In genomic region chr10:23894601-23895349, GRCm38 (mm10) we compare ENCODE assay signal across 8 mouse cellular contexts. TPM values are rescaled to one million over a fixed set of nuclear protein-coding genes. Genes with fewer than 3 reads are reported as not detected.
DNase-seq lines count a peak whose midpoint lies in the region; ATAC-seq and TF ChIP-seq lines count a peak whose summit lies in the region.

Gene Vnn1, plus strand, starts transcription at chr10:23894688.

- no peak for DNase-seq in heart, adult 11 months
- DNase-seq in embryonic facial prominence, embryonic 10.5 days (ENCODE audit: low spot score), result peak; percentile 14
- no peak for DNase-seq in liver, postnatal 0 days
- DNase-seq in stomach, postnatal 0 days (ENCODE audit: low spot score), result peak; percentile 16
- no peak for DNase-seq in spleen, adult 18-20 months
- DNase-seq in thymus, postnatal 36 days, result no peak

- H3K36me3 ChIP-seq in heart, embryonic 11.5 days (ENCODE audit: control insufficient read depth, insufficient read depth, low read length), result no peaks in the 10 kb centered on the region
- H3K36me3 ChIP-seq in embryonic facial prominence, embryonic 10.5 days (replicated peaks), result no peaks in the 10 kb centered on the region
- no peaks in the 10 kb centered on the region for H3K36me3 ChIP-seq in intestine, embryonic 16.5 days (ENCODE audit: control insufficient read depth, insufficient read depth, low read length)
- H3K36me3 ChIP-seq in liver, postnatal 0 days (replicated peaks; ENCODE audit: insufficient read depth, low read length), result no peaks in the 10 kb centered on the region
- H3K36me3 ChIP-seq in stomach, postnatal 0 days (ENCODE audit: control insufficient read depth, insufficient read depth, low read length), result no peaks in the 10 kb centered on the region

- peak within 1 kb of the TSS; percentile 49 for H3K4me3 ChIP-seq in heart, embryonic 11.5 days (ENCODE audit: low read depth, low read length)
- peak within 1 kb of the TSS; percentile 45 for H3K4me3 ChIP-seq in embryonic facial prominence, embryonic 10.5 days
- peak within 1 kb of the TSS; percentile 39 for H3K4me3 ChIP-seq in intestine, embryonic 16.5 days (ENCODE audit: low read length)
- H3K4me3 ChIP-seq in liver, postnatal 0 days (ENCODE audit: low read depth, low read length), result 0 out of 2 replicates have a peak within 1 kb of the TSS, but pooled peaks have one; percentile 4
- H3K4me3 ChIP-seq in stomach, postnatal 0 days (ENCODE audit: low read depth, low read length), result peak within 1 kb of the TSS; percentile 28

- no peak for ATAC-seq in heart, embryonic 11.5 days (replicated peaks; ENCODE audit: insufficient number of reproducible peaks, low FRiP score, low TSS enrichment)
- peak; percentile 72 for ATAC-seq in intestine, embryonic 16.5 days
- no peak for ATAC-seq in liver, postnatal 0 days
- 0 out of 2 replicates have a peak, but pooled peaks have one; percentile 49 for ATAC-seq in stomach, postnatal 0 days (ENCODE audit: low FRiP score, low TSS enrichment)

- no peak for TF ChIP-seq EP300 in liver, postnatal 0 days (IDR thresholded peaks at IDR 0.05; ENCODE audit: low read depth)
- no peak for TF ChIP-seq EP300 in stomach, postnatal 0 days (optimal IDR thresholded peaks at IDR 0.05)

- H3K4me2 ChIP-seq in heart, embryonic 11.5 days, result peak within 1 kb of the TSS; percentile 79
- H3K4me2 ChIP-seq in intestine, embryonic 16.5 days (ENCODE audit: low read depth, low read length), result peak within 1 kb of the TSS; percentile 61
- peak within 1 kb of the TSS; percentile 55 for H3K4me2 ChIP-seq in liver, postnatal 0 days (ENCODE audit: low read depth, low read length)
- peak within 1 kb of the TSS; percentile 61 for H3K4me2 ChIP-seq in stomach, postnatal 0 days (replicated peaks; ENCODE audit: low read depth)

- peak within 1 kb of the TSS; percentile 72 for H3K9ac ChIP-seq in heart, embryonic 11.5 days (ENCODE audit: low read depth, low read length)
- peak within 1 kb of the TSS; percentile 49 for H3K9ac ChIP-seq in intestine, embryonic 16.5 days (ENCODE audit: low read depth, low read length)
- H3K9ac ChIP-seq in liver, postnatal 0 days (replicated peaks), result 0 out of 2 replicates have a peak within 1 kb of the TSS, but pooled peaks have one; percentile 32
- H3K9ac ChIP-seq in stomach, postnatal 0 days (ENCODE audit: low read length), result peak within 1 kb of the TSS; percentile 14

- H3K27ac ChIP-seq in heart, embryonic 11.5 days (ENCODE audit: low read depth, low read length), result no peak within 1 kb of the TSS
- no peak within 1 kb of the TSS for H3K27ac ChIP-seq in embryonic facial prominence, embryonic 10.5 days (replicated peaks)
- no peak within 1 kb of the TSS for H3K27ac ChIP-seq in intestine, embryonic 16.5 days (ENCODE audit: low read length)
- H3K27ac ChIP-seq in liver, postnatal 0 days (ENCODE audit: low read depth), result no peak within 1 kb of the TSS
- no peak within 1 kb of the TSS for H3K27ac ChIP-seq in stomach, postnatal 0 days (replicated peaks)

- H3K4me1 ChIP-seq in heart, embryonic 11.5 days (ENCODE audit: control insufficient read depth, insufficient read depth, low read length), result no peaks in the 10 kb centered on the region; the same call in 1 of the 2 replicates
- H3K4me1 ChIP-seq in embryonic facial prominence, embryonic 10.5 days, result peaks cover 11% of the 10 kb centered on the region
- 0 out of 2 replicates have a peak, but pooled peaks cover 2% of the 10 kb centered on the region for H3K4me1 ChIP-seq in intestine, embryonic 16.5 days (ENCODE audit: control insufficient read depth, insufficient read depth, low read length)
- no peaks in the 10 kb centered on the region; the same call in 1 of the 2 replicates for H3K4me1 ChIP-seq in liver, postnatal 0 days (ENCODE audit: insufficient read depth)
- no peaks in the 10 kb centered on the region for H3K4me1 ChIP-seq in stomach, postnatal 0 days (replicated peaks; ENCODE audit: control insufficient read depth, insufficient read depth)

- H3K9me3 ChIP-seq in heart, embryonic 11.5 days (replicated peaks; ENCODE audit: control insufficient read depth, low read length), result no peaks in the 10 kb centered on the region
- no peaks in the 10 kb centered on the region for H3K9me3 ChIP-seq in embryonic facial prominence, embryonic 10.5 days
- no peaks in the 10 kb centered on the region for H3K9me3 ChIP-seq in intestine, embryonic 16.5 days (ENCODE audit: control insufficient read depth, low read length)
- H3K9me3 ChIP-seq in liver, postnatal 0 days (ENCODE audit: low read length), result no peaks in the 10 kb centered on the region
- no peaks in the 10 kb centered on the region for H3K9me3 ChIP-seq in stomach, postnatal 0 days (ENCODE audit: control insufficient read depth, low read length)

- TF ChIP-seq CTCF in liver, postnatal 0 days (IDR thresholded peaks at IDR 0.05; ENCODE audit: low read depth), result no peak
- no peak for TF ChIP-seq CTCF in stomach, postnatal 0 days (IDR thresholded peaks at IDR 0.05; ENCODE audit: low read depth)

- 18% methylated on average over 21 of the region's 21 CpGs for WGBS in heart, embryonic 11.5 days (ENCODE audit: insufficient replicate concordance)
- WGBS in embryonic facial prominence, embryonic 10.5 days, result 34% methylated on average over 21 of the region's 21 CpGs
- 19% methylated on average over 21 of the region's 21 CpGs for WGBS in intestine, embryonic 16.5 days
- 30% methylated on average over 21 of the region's 21 CpGs for WGBS in liver, postnatal 0 days (ENCODE audit: insufficient replicate concordance)
- 12% methylated on average over 21 of the region's 21 CpGs for WGBS in stomach, postnatal 0 days

- H3K27me3 ChIP-seq in heart, embryonic 11.5 days (ENCODE audit: control insufficient read depth, insufficient read depth, low read length), result no peaks in the 10 kb centered on the region
- no peaks in the 10 kb centered on the region for H3K27me3 ChIP-seq in embryonic facial prominence, embryonic 10.5 days (replicated peaks; ENCODE audit: low read depth, poor library complexity, severe bottlenecking)
- H3K27me3 ChIP-seq in intestine, embryonic 16.5 days (replicated peaks; ENCODE audit: control insufficient read depth, insufficient read depth, low read length), result no peaks in the 10 kb centered on the region
- H3K27me3 ChIP-seq in liver, postnatal 0 days (ENCODE audit: insufficient read depth, low read length), result no peaks in the 10 kb centered on the region
- H3K27me3 ChIP-seq in stomach, postnatal 0 days (ENCODE audit: control insufficient read depth, insufficient read depth, low read length), result no peaks in the 10 kb centered on the region

RNA-seq across cellular contexts. Expression of gene Vnn1, which starts in this region (rescaled TPM):
- polyA plus RNA-seq in heart, embryonic 11.5 days (2014; fragmentation: Nextera tagmentation; extraction: Ambion mirVana), result 7.0 and 7.3 TPM in 2 replicates
- polyA plus RNA-seq in embryonic facial prominence, embryonic 10.5 days (2016; fragmentation: Nextera tagmentation; extraction: Ambion mirVana), result 1.9 and 2.1 TPM in 2 replicates
- 2.6 and 2.7 TPM in 2 replicates for polyA plus RNA-seq in intestine, embryonic 16.5 days (2015; fragmentation: Nextera tagmentation; extraction: Ambion mirVana)
- polyA plus RNA-seq in liver, postnatal 0 days (2015; fragmentation: Nextera tagmentation; extraction: Ambion mirVana), result 13.9 and 20.5 TPM in 2 replicates
- polyA plus RNA-seq in stomach, postnatal 0 days (2015; fragmentation: Nextera tagmentation; extraction: Ambion mirVana), result 2.3 and 3.0 TPM in 2 replicates

Comparison
In these comparisons a context has a peak if more than half of its experiments do, and no peak if none do; other contexts are left out.
1. ATAC-seq: peak in intestine, embryonic 16.5 days (single experiment) and stomach, postnatal 0 days (single experiment); none in heart, embryonic 11.5 days (single experiment) and liver, postnatal 0 days (single experiment).
2. H3K9ac ChIP-seq: peak in every context shown above with its lines; median percentile 72 in heart, embryonic 11.5 days; 49 in intestine, embryonic 16.5 days; 32 in liver, postnatal 0 days; 14 in stomach, postnatal 0 days.
3. DNase-seq: peak in embryonic facial prominence, embryonic 10.5 days (single experiment) and stomach, postnatal 0 days (single experiment); none in heart, adult 11 months (single experiment), liver, postnatal 0 days (single experiment), spleen, adult 18-20 months (0 of 2) and thymus, postnatal 36 days (0 of 2).
4. Peak in every context shown above with its lines, with median percentiles within 50 percentile points of each other: H3K4me2 ChIP-seq and H3K4me3 ChIP-seq.